In genomic region chr10:116135187-116135586, GRCm38 (mm10) we compare ENCODE assay signal across 26 mouse cellular contexts. TPM values are rescaled to one million over a fixed set of nuclear protein-coding genes. Genes with fewer than 3 reads are reported as not detected.
A peak's percentile ranks its signal among the peaks of the same experiment; 100 is the strongest.
DNase-seq lines count a peak whose midpoint lies in the region; ATAC-seq and TF ChIP-seq lines count a peak whose summit lies in the region.
"Had no signal": no experiment of that assay in that cellular context is flagged by ENCODE, and none has a peak within 500 bp of the region (broad histone marks: within the 10 kb centered on the region; RNA-seq: fewer than 3 reads in every experiment).

No protein-coding gene starts in this region.

- peak; percentile 69 for ATAC-seq in granulocyte monocyte progenitor cell, adult 5-6 weeks (replicated peaks; ENCODE audit: poor library complexity, severe bottlenecking)
- peak; percentile 61 for ATAC-seq in megakaryocyte progenitor cell, adult 5-6 weeks (replicated peaks; ENCODE audit: poor library complexity)
- ATAC-seq: CD4-positive, CD25-positive, alpha-beta regulatory T cell, adult 4 months; forebrain, embryonic 14.5 days; forebrain, embryonic 16.5 days had no signal

- TF ChIP-seq EP300 in MEL (IDR thresholded peaks at IDR 0.05; ENCODE audit: low read depth in 1 of 2, low read length in 2 of 2), result no peak; a peak in 1 of 4 replicates

- TF ChIP-seq RAD21 in MEL (IDR thresholded peaks at IDR 0.05; ENCODE audit: low read depth, low read length), result no peak

- no peak overlapping the region for H3K27ac ChIP-seq in MEL (ENCODE audit: control insufficient read depth, low read depth, low read length)
- H3K27ac ChIP-seq: embryonic facial prominence, embryonic 10.5 days; embryonic facial prominence, embryonic 12.5 days; forebrain, embryonic 12.5 days had no signal

- no peaks in the 10 kb centered on the region for H3K4me1 ChIP-seq in MEL (ENCODE audit: control insufficient read depth in 1 of 2, insufficient read depth in 2 of 2, low read length in 2 of 2)
- H3K4me1 ChIP-seq: forebrain, embryonic 12.5 days had no signal

- no peaks in the 10 kb centered on the region for H3K9me3 ChIP-seq in MEL (replicated peaks; ENCODE audit: insufficient read depth, low read length)
- H3K9me3 ChIP-seq: embryonic facial prominence, embryonic 10.5 days; embryonic facial prominence, embryonic 12.5 days; forebrain, embryonic 12.5 days had no signal

- no peak for TF ChIP-seq CTCF in MEL (IDR thresholded peaks at IDR 0.05 in 2 of 3, conservative IDR thresholded peaks at IDR 0.05 in 1 of 3; ENCODE audit: control insufficient read depth in 1 of 3, insufficient read depth in 1 of 3, low read depth in 2 of 3, low read length in 3 of 3, poor library complexity in 1 of 3, severe bottlenecking in 1 of 3)

- H3K79me2 ChIP-seq in MEL (ENCODE audit: control insufficient read depth, insufficient read depth, low read length, poor library complexity), result no peaks in the 10 kb centered on the region

- TF ChIP-seq POLR2A in MEL (IDR thresholded peaks at IDR 0.05; ENCODE audit: control insufficient read depth in 1 of 2, insufficient read depth in 1 of 2, low read depth in 1 of 2, low read length in 2 of 2, poor library complexity in 1 of 2), result no peak

- no peak overlapping the region for H3K9ac ChIP-seq in MEL (ENCODE audit: control insufficient read depth, low read depth, low read length, poor library complexity, severe bottlenecking)
- H3K9ac ChIP-seq: embryonic facial prominence, embryonic 12.5 days; forebrain, embryonic 12.5 days had no signal

- H3K4me3 ChIP-seq in MEL (ENCODE audit: control insufficient read depth in 1 of 2, insufficient read depth in 1 of 2, low read depth in 2 of 2, low read length in 2 of 2), result no peak overlapping the region
- H3K4me3 ChIP-seq: embryonic facial prominence, embryonic 10.5 days; embryonic facial prominence, embryonic 12.5 days; forebrain, embryonic 12.5 days had no signal

- no peaks in the 10 kb centered on the region for H3K36me3 ChIP-seq in MEL (ENCODE audit: control insufficient read depth in 1 of 2, insufficient read depth in 2 of 2, low read length in 2 of 2)
- H3K36me3 ChIP-seq: embryonic facial prominence, embryonic 10.5 days; embryonic facial prominence, embryonic 12.5 days; forebrain, embryonic 12.5 days; G1E had no signal

- no peaks in the 10 kb centered on the region for H3K27me3 ChIP-seq in MEL (ENCODE audit: control insufficient read depth in 1 of 2, insufficient read depth in 2 of 2, low read length in 2 of 2)
- H3K27me3 ChIP-seq: CH12.LX; embryonic facial prominence, embryonic 12.5 days; forebrain, embryonic 12.5 days had no signal

- no peak for DNase-seq in MEL (ENCODE audit: low read depth, low spot score)
- no peak for DNase-seq in adrenal gland, postnatal 36 days
- DNase-seq in layer of hippocampus, postnatal 14 days (ENCODE audit: low spot score in 2 of 2), result no peak
- no peak for DNase-seq in spleen, adult 12 weeks (ENCODE audit: low spot score)
- DNase-seq: adrenal gland, adult 2 months; adrenal gland, postnatal 10 days; adrenal gland, postnatal 25 days; B cell, adult 2 months; cerebellum, adult 18-20 months; cerebellum, adult 8-10 months; cerebellum, adult 9-11 months; cerebellum, postnatal 14 days; cerebellum, postnatal 36 days had no signal

TF ChIP-seq in MEL, 35 proteins besides CTCF, POLR2A, EP300 and RAD21:
- TF ChIP-seq TBP (IDR thresholded peaks at IDR 0.05; ENCODE audit: low read depth, low read length) (no peak), GATA1 (IDR thresholded peaks at IDR 0.05; ENCODE audit: low read depth, low read length) (peak; percentile 71)

RNA-seq across cellular contexts. Expression of gene 4933416C03Rik, which starts 21.5 kb away (rescaled TPM):
- not detected in 2 replicates for total RNA-seq in MEL (2012; rRNA removed)
- not detected for polyA plus RNA-seq in MEL (2012; ENCODE audit: insufficient read depth in 1 of 2, insufficient read length in 2 of 2, low read depth in 1 of 2, low replicate concordance in 2 of 2, missing spikeins in 1 of 2)
- not detected in 2 replicates for total RNA-seq in granulocyte monocyte progenitor cell, adult 5-6 weeks (2014; fragmentation: Nextera tagmentation)
- total RNA-seq in granulocyte monocyte progenitor cell, adult 5-6 weeks (2017), result not detected in 2 replicates
- total RNA-seq in megakaryocyte progenitor cell, adult 5-6 weeks (2015), result not detected in 2 replicates
- total RNA-seq in megakaryocyte progenitor cell, adult 5-6 weeks (2017), result not detected in 2 replicates
- not detected for total RNA-seq in adrenal gland, postnatal 36 days (2021)
- not detected for total RNA-seq in layer of hippocampus, postnatal 14 days (2021)
- total RNA-seq: adrenal gland, adult 2 months; adrenal gland, postnatal 10 days; adrenal gland, postnatal 25 days; CH12.LX; G1E had no signal
- polyA plus RNA-seq: adrenal gland, adult 2 months; cortical plate, adult 2 months; embryonic facial prominence, embryonic 10.5 days; embryonic facial prominence, embryonic 12.5 days; embryonic facial prominence, embryonic 14.5 days; forebrain, embryonic 12.5 days; forebrain, embryonic 14.5 days; frontal cortex, adult 2 months; G1E had no signal
